Mouse (Mus musculus) bone marrow macrophage, adult 2 months (primary cell): ENCODE measurements around the gene Grk1. TPM values are rescaled to one million over a fixed set of nuclear protein-coding genes. Genes with fewer than 3 reads are reported as not detected.

ENCODE experiments used
- H3K27ac ChIP-seq: 2 replicates; pipeline ENCODE4 v1.5.1; 2012; ENCODE audit warnings: low read depth, low read length; ENCODE audit not compliant: insufficient read depth
- H3K4me1 ChIP-seq: 2 replicates; pipeline ENCODE4 v1.6.1; 2012; ENCODE audit warnings: low read length; ENCODE audit not compliant: control insufficient read depth, insufficient read depth
- H3K4me3 ChIP-seq: 2 replicates; pipeline ENCODE4 v1.5.1; 2012; ENCODE audit warnings: mild to moderate bottlenecking, low read length, moderate library complexity; ENCODE audit not compliant: insufficient read depth
- CTCF ChIP-seq: IDR thresholded peaks from 2 replicates; pipeline ENCODE4 v1.5.1; 2012; ENCODE audit warnings: low read depth, mild to moderate bottlenecking, low read length, moderate library complexity
- POLR2A ChIP-seq: IDR thresholded peaks from 2 replicates; pipeline ENCODE4 v1.6.1; 2012; ENCODE audit warnings: mild to moderate bottlenecking, low read depth, low read length, borderline replicate concordance
- polyA plus RNA-seq: library from polyadenylated mRNA; stranded (reverse); fragments of >200 nt; gene quantifications from 2 replicates; pipeline ENCODE4 v1.2.4, GENCODE M21; 2012; ENCODE audit not compliant: missing spikeins, insufficient read depth, insufficient read length

Grk1 gene
- polyA plus RNA-seq, 1 experiment, result not detected

DNA sequence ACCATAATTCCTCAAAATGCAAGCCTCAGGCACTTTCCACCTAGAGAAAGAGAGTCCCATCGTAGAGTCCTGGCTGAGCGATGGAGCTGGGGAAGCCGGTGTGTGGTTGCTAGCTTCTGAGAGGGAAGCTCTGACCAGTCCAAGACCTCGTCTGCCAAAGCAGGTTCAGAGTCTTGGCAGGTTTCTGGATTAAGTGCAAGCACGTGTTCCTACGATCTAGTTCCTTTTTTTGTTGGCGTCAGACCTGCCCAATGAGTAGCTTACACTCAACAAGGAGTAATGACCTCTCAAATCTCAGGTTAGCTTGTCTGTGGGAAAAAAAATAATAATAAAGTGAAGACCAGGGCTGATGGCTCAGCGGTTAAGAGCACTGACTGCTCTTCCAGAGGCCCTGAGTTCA lies 17.2 kb upstream of the Grk1 start:
- no peaks in the 10 kb centered on the region for H3K4me1 ChIP-seq
- no peak overlapping the region for H3K4me3 ChIP-seq
- no peak for TF ChIP-seq CTCF
- no peak overlapping the region for H3K27ac ChIP-seq

- no peaks in the 10 kb centered on the region for H3K4me1 ChIP-seq
These were observed 16.1 kb upstream of the Grk1 start for GRCm38 (mm10) chr8:13388744-13389143.

GRCm38 (mm10) chr8:13393869-13394268 lies 11.0 kb upstream of the Grk1 start:
- H3K4me1 ChIP-seq, result no peaks in the 10 kb centered on the region
- TF ChIP-seq POLR2A, result no peak
- H3K4me3 ChIP-seq, result no peak overlapping the region
- H3K27ac ChIP-seq, result no peak overlapping the region

More at GRCm38 (mm10) chr8:13388744-13389143, 16.1 kb upstream of the Grk1 start:
- TF ChIP-seq CTCF (no peak), POLR2A (no peak)
- Histone ChIP-seq H3K27ac (no peak overlapping the region), H3K4me3 (no peak overlapping the region)

DNA sequence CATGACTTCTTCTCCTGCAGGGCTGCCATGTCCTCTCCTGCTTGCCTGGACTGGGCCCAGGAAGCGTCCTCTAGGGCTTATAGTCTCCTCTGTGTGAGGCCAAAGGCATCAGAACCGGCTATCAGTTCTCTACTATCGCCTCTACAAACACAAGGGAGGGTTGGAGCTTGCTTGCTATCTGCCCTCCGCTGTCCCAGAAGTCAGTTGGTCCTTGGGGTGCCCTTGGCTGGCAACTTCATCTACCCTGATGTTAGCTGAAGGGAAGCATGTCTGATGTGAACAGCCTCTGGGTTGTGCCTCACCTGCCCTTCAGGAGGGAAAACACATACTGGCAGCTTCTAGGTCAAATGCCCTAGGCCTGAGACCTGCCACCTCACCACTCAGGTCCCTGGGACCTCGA lies 8.2 kb upstream of the Grk1 start, which contains the start of gene Atp4b:
Atp4b (minus strand) TSS at position 101 of the 400 bp plus-strand sequence.
- TF ChIP-seq CTCF (no peak), POLR2A (no peak)
- Histone ChIP-seq H3K4me1 (no peaks in the 10 kb centered on the region), H3K27ac (no peak within 1 kb of the TSS), H3K4me3 (no peak within 1 kb of the TSS)

- no peak overlapping the region for H3K4me3 ChIP-seq
- TF ChIP-seq POLR2A (no peak), CTCF (no peak)
- H3K4me1 ChIP-seq, result no peaks in the 10 kb centered on the region
- no peak overlapping the region for H3K27ac ChIP-seq
These were observed 1.4 kb upstream of the Grk1 start for GRCm38 (mm10) chr8:13403517-13403916.

DNA sequence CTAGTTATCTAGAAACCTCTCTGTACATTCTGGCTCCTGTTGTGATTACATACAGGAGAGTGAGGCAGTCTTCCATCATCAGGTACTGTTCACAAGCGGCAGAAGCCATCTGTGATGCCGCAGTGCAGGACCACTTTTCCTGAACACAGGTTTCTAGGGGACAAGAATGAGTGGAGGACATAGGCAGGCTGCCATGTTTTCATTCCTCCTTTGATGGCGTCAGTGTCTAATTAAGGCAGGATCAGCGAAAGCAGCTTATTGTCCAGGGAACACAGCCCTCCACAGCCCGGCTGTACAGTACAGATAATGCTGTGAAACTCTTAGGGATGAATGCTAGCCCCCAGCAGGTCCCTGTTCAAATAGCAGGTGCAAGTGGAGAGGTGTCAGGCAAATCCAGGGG lies 1.1 kb downstream of the Grk1 start:
- H3K4me3 ChIP-seq, result no peak overlapping the region
- no peak overlapping the region for H3K27ac ChIP-seq
- TF ChIP-seq CTCF, result no peak
- TF ChIP-seq POLR2A, result no peak
- H3K4me1 ChIP-seq, result no peaks in the 10 kb centered on the region

GRCm38 (mm10) chr8:13411597-13411996 lies 6.7 kb downstream of the Grk1 start:
- no peak for TF ChIP-seq POLR2A
- TF ChIP-seq CTCF, result peak; percentile 79
- H3K4me1 ChIP-seq, result no peaks in the 10 kb centered on the region
- no peak overlapping the region for H3K27ac ChIP-seq
- H3K4me3 ChIP-seq, result no peak overlapping the region

DNA sequence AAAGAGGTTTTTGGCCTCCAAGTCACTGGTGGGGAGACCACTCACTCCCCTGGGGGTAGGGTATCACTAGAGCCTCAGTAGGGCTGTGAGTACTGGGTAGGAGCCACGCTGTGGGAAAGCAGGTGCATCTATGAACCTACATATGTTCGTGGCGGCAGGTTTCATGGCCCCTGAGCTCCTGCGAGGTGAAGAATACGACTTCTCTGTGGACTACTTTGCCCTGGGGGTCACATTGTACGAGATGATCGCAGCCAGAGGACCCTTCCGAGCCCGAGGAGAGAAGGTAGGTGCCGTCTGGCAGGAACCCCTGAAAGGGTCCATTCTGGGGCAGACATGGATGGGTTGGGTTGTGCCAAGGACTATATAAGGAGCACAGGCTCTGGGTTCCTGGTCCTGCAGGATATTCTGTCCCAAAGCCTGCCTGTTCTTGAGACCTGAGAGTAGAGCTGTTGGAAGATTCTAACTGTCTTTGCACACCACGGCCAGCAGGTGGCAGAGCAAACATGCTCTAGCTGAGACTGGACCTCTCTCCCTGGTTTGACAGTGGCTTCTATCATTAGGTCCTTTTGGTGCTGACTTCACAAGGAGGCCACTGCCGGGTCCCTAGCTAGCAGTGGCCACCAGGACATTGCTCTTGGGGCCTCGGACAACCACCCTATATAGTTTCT lies 8.1 kb downstream of the Grk1 start:
- TF ChIP-seq POLR2A (no peak), CTCF (peak; percentile 62; the same call in 1 of the 2 replicates)
- Histone ChIP-seq H3K27ac (no peak overlapping the region), H3K4me3 (no peak overlapping the region), H3K4me1 (no peaks in the 10 kb centered on the region)

DNA sequence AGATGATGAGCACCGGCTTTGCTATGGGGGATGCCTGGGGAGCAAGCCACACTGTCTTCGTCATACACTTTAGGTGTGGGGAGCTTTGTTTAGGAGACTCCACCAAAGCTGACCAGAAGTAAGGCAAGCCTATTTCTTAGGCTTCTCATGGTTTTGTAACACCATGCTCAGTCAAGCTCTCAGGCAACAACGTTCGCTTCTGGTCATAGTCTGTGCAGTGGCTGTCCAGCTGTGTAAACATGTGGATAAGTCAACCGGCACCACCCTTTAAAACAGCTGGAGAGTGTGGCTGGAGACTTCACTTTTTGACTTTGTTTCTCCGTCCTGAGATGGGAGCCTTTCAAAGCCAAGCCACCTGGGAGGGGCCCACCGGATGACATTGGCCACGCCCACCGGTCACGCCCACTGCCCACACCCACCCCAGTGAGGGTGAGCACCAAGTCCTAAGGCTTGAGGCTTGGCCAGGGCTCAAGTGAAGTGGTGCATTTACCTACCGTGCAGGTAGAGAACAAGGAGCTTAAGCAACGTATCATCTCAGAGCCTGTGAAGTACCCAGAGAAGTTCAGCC lies 9.0 kb downstream of the Grk1 start:
- Histone ChIP-seq H3K27ac (no peak overlapping the region), H3K4me1 (no peaks in the 10 kb centered on the region), H3K4me3 (no peak overlapping the region)
- no peak for TF ChIP-seq POLR2A
- no peak for TF ChIP-seq CTCF

- TF ChIP-seq POLR2A (no peak), CTCF (no peak)
- Histone ChIP-seq H3K27ac (no peak overlapping the region), H3K4me1 (no peaks in the 10 kb centered on the region), H3K4me3 (no peak overlapping the region)
These were observed 11.0 kb downstream of the Grk1 start for GRCm38 (mm10) chr8:13415879-13416278.
